Mouse (Mus musculus) limb, embryonic 13.5 days (tissue): Measurements from ENCODE around the gene Rbfox2. TPM values are rescaled to one million over a fixed set of nuclear protein-coding genes. Genes with fewer than 3 reads are reported as not detected.
"Not testable (repeated sequence)": the region's sequence is repeated elsewhere in the genome, so short reads cannot be mapped to it uniquely, and the experiment has no call there.

Source experiments
- ATAC-seq: fragments of 200-750 bp; cut with Nextera tagmentation; 2 replicates; pipeline ENCODE4 v1.8.0; 2017; ENCODE audit warnings: low read depth, moderate number of reproducible peaks, moderate TSS enrichment; ENCODE audit not compliant: low FRiP score
- H3K27ac ChIP-seq: fragments of 300-500 bp; sonication (generic); 2 replicates; pipeline ENCODE4 v1.5.1; 2015; ENCODE audit warnings: inconsistent platforms, mild to moderate bottlenecking, moderate library complexity
- H3K27me3 ChIP-seq: fragments of 300-500 bp; sonication (generic); 2 replicates; pipeline ENCODE4 v1.6.1; 2015; ENCODE audit warnings: mild to moderate bottlenecking, inconsistent platforms
- H3K36me3 ChIP-seq: fragments of 300-500 bp; sonication (generic); 2 replicates; pipeline ENCODE4 v1.6.1; 2015; ENCODE audit warnings: inconsistent platforms, mild to moderate bottlenecking, moderate library complexity
- H3K4me1 ChIP-seq: fragments of 300-500 bp; sonication (generic); 2 replicates; pipeline ENCODE4 v1.6.1; 2015; ENCODE audit warnings: inconsistent platforms
- H3K4me2 ChIP-seq: fragments of 300-500 bp; sonication (generic); replicated peaks from 2 replicates; pipeline ENCODE4 v1.6.1; 2015; ENCODE audit warnings: inconsistent platforms, mild to moderate bottlenecking, moderate library complexity
- H3K4me3 ChIP-seq: fragments of 300-500 bp; sonication (generic); 2 replicates; pipeline ENCODE4 v1.5.1; 2015; ENCODE audit warnings: moderate library complexity, mild to moderate bottlenecking, inconsistent platforms
- H3K9ac ChIP-seq: fragments of 300-500 bp; sonication (generic); 2 replicates; pipeline ENCODE4 v1.6.1; 2015; ENCODE audit warnings: mild to moderate bottlenecking, inconsistent platforms
- H3K9me3 ChIP-seq: fragments of 300-500 bp; sonication (generic); 2 replicates; pipeline ENCODE4 v1.6.1; 2016; ENCODE audit warnings: inconsistent platforms
- WGBS: fragments of 180-500 bp; shearing (Covaris S2); methylation state at CpG from one replicate; pipeline ENCODE4 v1.1.7; 2015; 5-methylcytosine and 5-hydroxymethylcytosine counted together
- polyA plus RNA-seq: library from polyadenylated mRNA; unstranded; fragments of >200 nt; fragmentation: Nextera tagmentation; extraction: Ambion mirVana; gene quantifications from 2 replicates; pipeline ENCODE4 v1.2.1, GENCODE M21; 2015

Rbfox2 gene
- polyA plus RNA-seq, 1 experiment from 2014 or later = 83.1 TPM

DNA sequence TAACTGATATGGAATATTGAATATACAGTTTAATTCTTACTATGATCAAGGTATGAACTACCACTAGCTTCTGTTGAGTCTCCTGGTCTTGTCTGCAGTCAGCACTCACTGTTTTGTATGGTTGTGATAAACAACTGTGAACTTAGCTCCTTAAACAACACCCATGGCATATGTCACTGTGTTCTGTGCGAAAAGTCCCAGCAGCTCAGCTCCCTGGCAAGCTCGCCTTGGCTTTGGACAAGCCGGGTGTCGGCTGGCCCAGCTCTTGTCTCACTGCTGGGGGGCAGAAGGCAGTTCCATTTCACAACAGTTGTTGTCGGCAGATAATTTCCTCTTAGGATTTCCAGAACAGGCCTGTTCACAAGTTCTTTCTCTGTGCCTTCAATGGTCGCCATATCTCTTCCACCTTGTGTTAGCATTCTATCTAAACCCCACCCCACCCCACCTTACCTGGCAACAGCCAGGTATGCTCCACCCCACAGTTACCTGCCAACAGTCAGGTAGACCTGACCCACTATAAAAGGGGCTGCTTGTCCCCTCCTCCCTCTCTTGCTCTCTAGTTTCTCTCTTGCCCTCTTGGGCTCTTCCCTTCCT lies 241.4 kb downstream of the Rbfox2 start:
- no peaks in the 10 kb centered on the region; the same call in 1 of the 2 replicates for H3K4me1 ChIP-seq
- no peak overlapping the region for H3K27ac ChIP-seq
- ATAC-seq = no peak
- WGBS = 84% methylated on average over 6 of the region's 6 CpGs
- no peaks in the 10 kb centered on the region for H3K36me3 ChIP-seq
- no peak overlapping the region for H3K9ac ChIP-seq
- H3K4me2 ChIP-seq = no peak overlapping the region
- no peak overlapping the region for H3K4me3 ChIP-seq
- H3K27me3 ChIP-seq = no peaks in the 10 kb centered on the region
- H3K9me3 ChIP-seq = no peaks in the 10 kb centered on the region; the same call in 1 of the 2 replicates

DNA sequence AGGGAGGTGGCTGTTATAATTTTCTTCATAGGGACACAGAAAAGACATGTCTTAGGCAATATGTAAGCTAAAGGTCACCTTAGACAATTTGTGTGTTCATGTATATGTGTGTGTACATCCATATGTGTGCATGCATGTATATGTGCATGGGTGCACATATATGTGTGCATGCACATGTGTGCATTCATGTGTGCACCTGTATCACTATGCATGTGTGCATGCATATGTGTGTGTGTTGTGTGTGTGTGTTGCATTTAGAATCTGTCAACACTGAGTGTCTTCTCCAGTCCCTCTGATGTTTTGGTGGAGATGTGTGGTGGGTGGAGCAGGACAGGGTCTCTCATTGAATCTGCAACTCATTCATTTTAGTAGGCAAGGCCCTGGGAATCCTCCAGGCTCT lies 244.1 kb downstream of the Rbfox2 start:
- no peak overlapping the region for H3K27ac ChIP-seq
- H3K4me2 ChIP-seq = no peak overlapping the region
- peaks cover 6% of the 10 kb centered on the region for H3K9me3 ChIP-seq
- H3K4me1 ChIP-seq = no peaks in the 10 kb centered on the region
- no peak overlapping the region for H3K4me3 ChIP-seq
- no peaks in the 10 kb centered on the region for H3K36me3 ChIP-seq
- H3K27me3 ChIP-seq = no peaks in the 10 kb centered on the region
- no peak for ATAC-seq
- no peak overlapping the region for H3K9ac ChIP-seq

DNA sequence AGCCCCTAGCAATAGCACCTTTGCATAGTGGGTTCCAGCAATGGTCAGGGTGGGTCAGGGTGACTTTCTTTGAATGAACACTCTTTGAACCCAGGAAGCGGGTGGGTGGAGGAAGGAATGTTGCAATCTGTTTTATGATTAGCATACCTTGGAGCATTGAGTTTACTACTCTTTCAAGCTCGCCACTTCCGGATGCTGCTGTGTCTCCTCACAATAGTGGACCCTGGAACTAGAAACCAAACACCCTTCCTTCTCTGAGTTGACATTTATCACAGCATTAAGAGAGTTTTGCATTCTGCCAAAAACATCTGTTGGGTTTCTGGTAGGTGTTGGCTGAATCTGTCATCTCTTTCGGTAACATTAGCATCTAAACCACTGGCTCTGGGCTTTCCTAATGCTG lies 247.4 kb downstream of the Rbfox2 start:
- 89% methylated on average over 4 of the region's 4 CpGs for WGBS
- not testable (repeated sequence) for H3K9me3 ChIP-seq, H3K36me3 ChIP-seq, H3K4me1 ChIP-seq, H3K9ac ChIP-seq, H3K4me2 ChIP-seq, H3K27me3 ChIP-seq, H3K27ac ChIP-seq, H3K4me3 ChIP-seq, ATAC-seq

DNA sequence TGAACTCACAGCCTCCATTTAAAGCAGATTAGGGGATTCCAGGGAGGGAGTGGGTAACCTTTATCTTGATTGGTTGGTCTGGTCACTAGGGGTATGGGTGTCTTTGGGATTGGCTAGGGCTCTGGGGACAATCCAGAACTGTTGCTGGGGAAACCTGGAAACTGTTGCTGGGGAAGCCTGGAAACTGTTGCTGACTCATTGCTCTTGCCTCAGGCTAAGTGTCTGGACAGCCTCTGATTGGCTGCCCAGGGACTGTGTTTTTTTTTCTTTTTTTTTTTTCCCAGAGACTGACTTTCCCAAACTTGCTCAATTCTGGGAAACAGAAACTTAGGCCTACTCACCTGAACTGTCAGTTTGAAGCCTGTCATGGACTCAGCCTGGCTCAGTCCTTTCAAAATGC lies 248.2 kb downstream of the Rbfox2 start:
- H3K36me3 ChIP-seq = no peaks in the 10 kb centered on the region
- no peak for ATAC-seq

DNA sequence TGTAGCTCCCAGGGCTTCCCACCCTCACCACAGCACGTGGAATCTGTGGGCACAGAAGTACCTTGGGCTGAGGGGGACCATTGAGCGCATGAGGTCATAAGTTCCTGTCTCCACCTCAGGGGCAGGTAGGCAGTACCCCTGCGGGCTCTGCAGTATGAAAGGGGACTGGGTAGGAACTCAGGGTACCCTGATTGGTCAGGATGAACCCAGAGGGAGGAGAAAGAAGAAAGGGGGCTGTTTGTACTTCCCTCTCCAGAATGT lies 250.1 kb downstream of the Rbfox2 start:
- Histone ChIP-seq H3K36me3 (no peaks in the 10 kb centered on the region), H3K9ac (no peak overlapping the region), H3K27me3 (no peaks in the 10 kb centered on the region), H3K4me2 (no peak overlapping the region), H3K27ac (no peak overlapping the region), H3K4me3 (no peak overlapping the region), H3K9me3 (peaks cover 6% of the 10 kb centered on the region), H3K4me1 (no peaks in the 10 kb centered on the region; the same call in 1 of the 2 replicates)
- WGBS = 51% methylated on average over 3 of the region's 3 CpGs
- no peak for ATAC-seq

More for the DNA sequence above, 248.2 kb downstream of the Rbfox2 start:
- Histone ChIP-seq H3K4me3 (no peak overlapping the region), H3K9me3 (peaks cover 6% of the 10 kb centered on the region), H3K27me3 (no peaks in the 10 kb centered on the region), H3K9ac (no peak overlapping the region), H3K4me1 (no peaks in the 10 kb centered on the region; the same call in 1 of the 2 replicates), H3K4me2 (no peak overlapping the region), H3K27ac (no peak overlapping the region)

DNA sequence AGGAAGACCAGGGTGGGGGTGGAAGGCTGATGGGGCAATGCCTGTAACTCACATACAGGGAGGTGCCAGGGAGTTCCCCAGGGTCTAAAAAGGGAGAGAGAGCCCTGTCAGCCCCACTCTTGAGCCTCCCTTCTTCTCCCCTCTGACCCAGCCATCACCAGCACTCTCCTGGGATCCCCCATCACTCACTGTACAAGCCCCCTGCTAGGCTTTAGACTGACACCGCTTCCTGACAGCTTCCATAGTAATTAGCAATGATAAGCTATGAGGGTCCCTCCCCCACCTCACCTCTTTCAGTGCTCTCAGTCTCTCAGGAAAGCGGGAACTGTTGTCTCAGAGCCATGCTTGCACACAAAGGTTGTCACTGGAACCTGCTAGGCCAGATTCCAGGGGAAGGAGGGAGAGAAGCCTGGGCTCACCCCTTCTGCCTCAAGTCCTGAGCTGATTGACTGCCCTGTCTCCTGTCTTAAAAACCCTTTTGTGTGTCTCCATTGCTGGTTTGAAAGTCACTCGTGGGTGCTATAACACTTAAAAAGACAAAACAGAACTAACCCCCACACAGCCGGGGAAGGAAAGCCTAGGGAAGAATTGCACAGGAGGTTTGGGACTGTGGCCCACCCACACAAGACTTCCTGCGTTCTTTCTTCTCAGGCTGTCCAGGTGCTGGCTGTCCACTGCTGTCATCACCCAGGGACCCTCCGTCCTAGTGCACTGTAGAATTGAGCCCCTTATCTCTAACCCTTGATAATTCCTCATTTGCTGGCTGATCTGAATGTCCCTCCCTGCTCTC lies 250.6 kb downstream of the Rbfox2 start:
- peak overlapping the region; percentile 10; the same call in 1 of the 2 replicates for H3K27ac ChIP-seq
- H3K4me2 ChIP-seq = no peak overlapping the region
- ATAC-seq = no peak

DNA sequence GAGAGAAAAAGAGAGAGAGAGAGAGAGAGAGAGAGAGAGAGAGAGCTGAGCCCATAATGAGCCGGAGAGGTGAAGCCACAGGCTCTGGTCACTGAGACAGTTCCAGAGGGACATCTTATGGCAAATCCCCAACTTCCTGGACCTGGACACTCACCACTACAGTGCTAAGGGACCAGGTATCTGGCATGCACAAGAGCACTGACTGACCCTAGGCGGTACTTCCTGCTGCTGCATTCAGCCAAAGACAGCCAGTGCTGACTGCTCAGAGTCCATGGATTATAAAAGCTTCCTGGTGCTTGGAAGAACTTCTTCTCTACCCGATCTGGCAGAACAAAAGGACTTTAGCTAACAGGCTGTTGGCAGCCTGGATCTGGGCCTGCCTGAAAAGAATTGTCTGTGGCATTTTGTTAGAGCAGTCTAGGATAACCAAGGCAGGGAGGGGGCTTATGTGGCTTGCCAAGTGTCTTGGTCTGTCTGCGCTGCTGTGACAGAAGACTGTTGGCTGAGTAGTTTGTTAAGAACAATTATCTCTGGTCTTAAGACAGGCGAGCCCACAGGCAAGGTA lies 252.1 kb downstream of the Rbfox2 start:
- Histone ChIP-seq H3K4me3 (no peak overlapping the region), H3K36me3 (no peaks in the 10 kb centered on the region), H3K9me3 (peaks cover 6% of the 10 kb centered on the region), H3K27ac (no peak overlapping the region), H3K4me1 (no peaks in the 10 kb centered on the region; the same call in 1 of the 2 replicates), H3K27me3 (no peaks in the 10 kb centered on the region), H3K9ac (no peak overlapping the region), H3K4me2 (no peak overlapping the region)
- ATAC-seq = no peak
- 74% methylated on average over 5 of the region's 5 CpGs for WGBS

More for the DNA sequence above, 250.6 kb downstream of the Rbfox2 start:
- H3K9ac ChIP-seq = no peak overlapping the region
- no peaks in the 10 kb centered on the region for H3K27me3 ChIP-seq
- peaks cover 6% of the 10 kb centered on the region for H3K9me3 ChIP-seq
- 45% methylated on average over 6 of the region's 6 CpGs for WGBS
- no peaks in the 10 kb centered on the region for H3K36me3 ChIP-seq
- no peak overlapping the region for H3K4me3 ChIP-seq
- no peaks in the 10 kb centered on the region; the same call in 1 of the 2 replicates for H3K4me1 ChIP-seq

DNA sequence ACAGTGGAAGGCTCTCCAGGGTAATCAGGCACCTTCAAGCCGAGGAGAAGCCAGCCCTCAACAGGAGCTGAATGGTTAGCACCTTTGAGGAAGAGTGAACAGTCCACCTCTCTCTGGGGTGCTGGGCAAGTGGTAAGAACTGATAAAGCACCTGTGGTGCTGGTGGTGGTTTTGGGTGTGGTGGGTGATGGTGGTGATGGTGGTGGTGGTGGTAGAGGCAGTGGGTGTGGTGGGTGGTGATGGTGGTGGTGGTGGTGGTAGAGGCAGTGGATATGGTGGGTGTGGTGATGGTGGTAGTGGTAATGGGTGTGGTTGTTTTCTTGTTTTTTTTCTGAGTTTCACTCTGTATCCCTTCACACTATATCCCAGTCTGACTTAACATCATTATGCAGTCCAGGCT lies 253.8 kb downstream of the Rbfox2 start:
- Histone ChIP-seq H3K27me3 (no peaks in the 10 kb centered on the region), H3K4me3 (no peak overlapping the region), H3K27ac (no peak overlapping the region), H3K36me3 (no peaks in the 10 kb centered on the region), H3K4me2 (no peak overlapping the region), H3K9ac (no peak overlapping the region), H3K4me1 (no peaks in the 10 kb centered on the region; the same call in 1 of the 2 replicates), H3K9me3 (no peaks in the 10 kb centered on the region)
- no peak; the same call in 1 of the 2 replicates for ATAC-seq
- WGBS = 93% methylated on average over 1 of the region's 1 CpGs

DNA sequence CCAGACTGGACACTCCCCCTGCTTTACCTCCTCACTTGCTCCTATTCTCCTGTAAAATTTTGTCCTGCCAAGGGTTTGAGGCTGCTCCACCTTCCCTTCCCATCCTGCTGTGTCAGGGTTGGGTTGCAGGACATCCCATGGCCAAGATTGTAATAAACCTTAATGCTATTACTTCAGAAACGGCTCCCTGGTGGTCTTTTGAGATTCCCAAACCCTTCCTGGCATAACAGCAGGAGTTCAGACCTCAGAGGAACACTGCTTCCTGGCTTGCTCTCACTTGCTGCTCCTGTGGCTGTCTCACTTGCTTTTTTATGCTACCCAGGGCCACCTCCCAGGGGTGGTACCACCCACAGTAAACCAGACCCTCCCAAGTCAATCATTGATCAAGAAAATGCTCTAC lies 254.6 kb downstream of the Rbfox2 start:
- H3K27me3 ChIP-seq = no peaks in the 10 kb centered on the region
- H3K27ac ChIP-seq = no peak overlapping the region
- H3K9ac ChIP-seq = no peak overlapping the region
- no peaks in the 10 kb centered on the region for H3K36me3 ChIP-seq
- no peak overlapping the region for H3K4me2 ChIP-seq
- ATAC-seq = no peak
- 60% methylated on average over 1 of the region's 1 CpGs for WGBS
- no peaks in the 10 kb centered on the region for H3K9me3 ChIP-seq
- no peaks in the 10 kb centered on the region; the same call in 1 of the 2 replicates for H3K4me1 ChIP-seq
- no peak overlapping the region for H3K4me3 ChIP-seq

DNA sequence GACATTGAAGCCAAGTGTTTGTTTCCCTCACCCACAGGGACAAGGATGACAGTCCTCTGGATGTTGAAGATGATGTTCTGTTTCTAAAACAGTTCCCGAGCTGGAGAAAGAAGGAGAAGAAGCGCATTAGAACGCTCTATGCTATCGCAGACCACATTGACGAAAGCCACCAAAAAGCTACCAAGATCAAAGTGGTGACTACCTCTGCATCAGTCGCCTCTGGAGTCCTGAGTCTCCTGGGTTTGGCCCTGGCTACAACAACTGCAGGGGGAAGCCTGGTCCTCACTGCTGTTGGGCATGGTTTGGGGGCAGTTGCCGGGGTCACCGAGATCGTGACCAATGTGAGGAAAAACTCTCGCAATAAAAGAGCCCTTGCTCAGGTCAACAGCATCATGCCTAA lies 256.2 kb downstream of the Rbfox2 start, which contains the start of gene Mb:
Gene Mb (minus strand): TSS at position 101 of the 400 bp plus-strand sequence.
- Histone ChIP-seq H3K36me3 (no peaks in the 10 kb centered on the region), H3K9ac (no peak within 1 kb of the TSS), H3K27ac (no peak within 1 kb of the TSS), H3K4me3 (no peak within 1 kb of the TSS), H3K4me2 (no peak within 1 kb of the TSS), H3K9me3 (no peaks in the 10 kb centered on the region), H3K4me1 (no peaks in the 10 kb centered on the region; the same call in 1 of the 2 replicates), H3K27me3 (no peaks in the 10 kb centered on the region)
- 87% methylated on average over 10 of the region's 10 CpGs for WGBS
- ATAC-seq = no peak

DNA sequence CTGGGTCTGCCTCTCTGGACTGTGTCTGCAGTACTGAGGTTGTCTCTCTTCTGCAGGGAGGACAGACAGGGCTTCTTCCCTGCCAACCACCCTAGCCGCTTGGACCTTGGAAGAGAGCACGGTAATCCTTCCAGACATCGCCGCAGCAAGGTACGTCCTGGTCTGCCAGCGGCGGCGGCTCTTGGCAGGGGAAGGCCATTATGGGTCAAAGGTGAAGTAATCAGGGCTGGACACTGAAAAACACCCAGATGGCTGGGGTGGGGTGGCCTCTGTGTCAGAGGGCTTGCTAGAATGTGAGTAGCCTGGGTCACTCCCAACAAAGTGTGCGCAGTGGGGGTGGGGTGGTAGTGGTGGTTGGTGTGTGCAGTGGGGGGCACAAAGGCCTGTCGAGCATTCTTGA lies 261.2 kb downstream of the Rbfox2 start:
- no peak overlapping the region for H3K4me3 ChIP-seq
- ATAC-seq = no peak
- no peaks in the 10 kb centered on the region for H3K27me3 ChIP-seq
- peaks cover 7% of the 10 kb centered on the region; the same call in 1 of the 2 replicates for H3K4me1 ChIP-seq
- 27% methylated on average over 10 of the region's 10 CpGs for WGBS
- no peak overlapping the region for H3K9ac ChIP-seq
- H3K4me2 ChIP-seq = no peak overlapping the region
- H3K36me3 ChIP-seq = no peaks in the 10 kb centered on the region
- no peaks in the 10 kb centered on the region for H3K9me3 ChIP-seq
- H3K27ac ChIP-seq = no peak overlapping the region

DNA sequence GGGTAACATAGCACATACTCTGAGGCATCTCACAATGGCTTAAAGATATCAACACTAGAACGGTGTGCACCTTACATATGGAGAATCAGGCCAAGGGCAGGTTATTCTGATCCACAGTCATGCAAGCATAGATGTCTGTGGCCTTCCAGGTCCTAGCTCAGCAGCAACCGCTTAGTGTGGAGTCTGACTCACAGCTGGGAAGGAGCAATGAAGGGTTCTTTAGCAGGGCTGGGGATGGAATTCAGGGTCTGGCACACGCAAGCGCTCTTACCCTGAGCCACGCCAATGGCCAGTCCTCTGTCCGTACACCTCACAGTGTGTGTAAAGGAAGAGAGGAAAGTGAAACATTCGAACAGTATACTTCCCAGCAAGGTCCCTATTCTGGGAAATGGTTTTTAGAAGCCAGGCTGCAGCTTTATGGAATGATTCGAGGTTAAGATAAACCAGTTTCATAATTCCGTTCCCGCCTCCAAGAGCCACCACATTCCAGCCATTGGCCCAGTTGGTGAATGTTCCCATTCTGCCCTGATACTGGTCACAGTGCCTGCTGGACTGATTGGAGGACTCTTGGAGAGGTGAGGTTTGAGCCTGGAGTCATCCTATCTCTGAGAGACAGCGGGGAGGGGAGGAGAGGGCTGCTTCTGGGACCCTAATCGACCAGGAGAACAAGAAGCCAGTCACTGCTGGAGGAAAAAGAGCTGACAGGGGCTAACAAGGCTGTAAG lies 262.0 kb downstream of the Rbfox2 start, which contains the start of gene Apol6:
Gene Apol6 (plus strand): TSS at position 133 of the 724 bp plus-strand sequence.
- Histone ChIP-seq H3K9ac (no peak within 1 kb of the TSS), H3K27me3 (no peaks in the 10 kb centered on the region), H3K36me3 (no peaks in the 10 kb centered on the region), H3K4me2 (no peak within 1 kb of the TSS), H3K4me3 (no peak within 1 kb of the TSS), H3K27ac (no peak within 1 kb of the TSS), H3K9me3 (no peaks in the 10 kb centered on the region), H3K4me1 (peaks cover 15% of the 10 kb centered on the region)
- 79% methylated on average over 12 of the region's 12 CpGs for WGBS
- ATAC-seq = no peak
